Comparison of ENCODE assay signal across 27 mouse cellular contexts in genomic region chr12:88854039-88854438, GRCm38 (mm10).
DNase-seq lines count a peak whose midpoint lies in the region; ATAC-seq and TF ChIP-seq lines count a peak whose summit lies in the region.
"Had no signal": no experiment of that assay in that cellular context is flagged by ENCODE, and none has a peak within 500 bp of the region (broad histone marks: within the 10 kb centered on the region; RNA-seq: fewer than 3 reads in every experiment).

No protein-coding gene starts in this region.

- H3K4me3 ChIP-seq in forebrain, embryonic 12.5 days (replicated peaks), result no peak overlapping the region
- H3K4me3 ChIP-seq in forebrain, postnatal 0 days (ENCODE audit: low read depth, low read length), result no peak overlapping the region
- H3K4me3 ChIP-seq in hindbrain, postnatal 0 days (ENCODE audit: low read length), result no peak overlapping the region
- no peak overlapping the region for H3K4me3 ChIP-seq in hindbrain, embryonic 11.5 days (ENCODE audit: low read depth, low read length)
- no peak overlapping the region for H3K4me3 ChIP-seq in lung, embryonic 14.5 days (ENCODE audit: low read depth, low read length)
- no peak overlapping the region for H3K4me3 ChIP-seq in lung, postnatal 0 days (ENCODE audit: low read depth, low read length)
- H3K4me3 ChIP-seq in forebrain, embryonic 15.5 days, result no peak overlapping the region
- H3K4me3 ChIP-seq: embryonic facial prominence, embryonic 12.5 days; heart, embryonic 13.5 days; hindbrain, embryonic 12.5 days; limb, embryonic 13.5 days; liver, embryonic 12.5 days; midbrain, embryonic 13.5 days; myocyte; neural tube, embryonic 12.5 days had no signal

- H3K4me1 ChIP-seq in forebrain, embryonic 12.5 days, result peaks cover 13% of the 10 kb centered on the region
- 0 out of 2 replicates have a peak, but pooled peaks cover 5% of the 10 kb centered on the region for H3K4me1 ChIP-seq in forebrain, postnatal 0 days (ENCODE audit: insufficient read depth)
- no peaks in the 10 kb centered on the region for H3K4me1 ChIP-seq in hindbrain, postnatal 0 days (ENCODE audit: insufficient read depth, low read length)
- H3K4me1 ChIP-seq in hindbrain, embryonic 11.5 days (replicated peaks; ENCODE audit: control insufficient read depth, insufficient read depth, low read length), result no peaks in the 10 kb centered on the region
- H3K4me1 ChIP-seq in lung, embryonic 14.5 days (ENCODE audit: insufficient read depth), result no peaks in the 10 kb centered on the region
- H3K4me1 ChIP-seq in lung, postnatal 0 days (ENCODE audit: insufficient read depth, low read depth, low read length), result no peaks in the 10 kb centered on the region
- H3K4me1 ChIP-seq in forebrain, embryonic 15.5 days, result peaks cover 33% of the 10 kb centered on the region
- H3K4me1 ChIP-seq: embryonic facial prominence, embryonic 12.5 days; heart, embryonic 13.5 days; limb, embryonic 13.5 days; liver, embryonic 12.5 days had no signal

- no peak for TF ChIP-seq EP300 in lung, postnatal 0 days (IDR thresholded peaks at IDR 0.05)

- no peak for DNase-seq in forebrain, postnatal 0 days
- peak; percentile 59 for DNase-seq in hindbrain, postnatal 0 days (ENCODE audit: low spot score)
- DNase-seq in hindbrain, embryonic 11.5 days (ENCODE audit: low spot score), result no peak
- peak; percentile 77 for DNase-seq in lung, embryonic 14.5 days
- DNase-seq in lung, postnatal 0 days (ENCODE audit: low spot score), result no peak
- DNase-seq in right cerebral cortex, postnatal 25 days, result no peak
- DNase-seq: adrenal gland, postnatal 14 days; cerebellum, adult 18-20 months; cerebellum, postnatal 36 days; gastrocnemius, postnatal 10 days; heart, postnatal 10 days; kidney, adult 18-20 months; layer of hippocampus, adult 9-11 months; liver, postnatal 0 days; lung, postnatal 10 days had no signal

- 64% methylated on average over 4 of the region's 4 CpGs for WGBS in forebrain, embryonic 12.5 days
- 52% methylated on average over 4 of the region's 4 CpGs for WGBS in forebrain, postnatal 0 days
- WGBS in hindbrain, postnatal 0 days, result 49% methylated on average over 4 of the region's 4 CpGs
- 91% methylated on average over 4 of the region's 4 CpGs for WGBS in hindbrain, embryonic 11.5 days
- WGBS in lung, embryonic 14.5 days, result 54% methylated on average over 4 of the region's 4 CpGs
- 68% methylated on average over 4 of the region's 4 CpGs for WGBS in lung, postnatal 0 days
- 38% methylated on average over 4 of the region's 4 CpGs for WGBS in forebrain, embryonic 15.5 days

- H3K9ac ChIP-seq in forebrain, embryonic 12.5 days, result no peak overlapping the region
- no peak overlapping the region for H3K9ac ChIP-seq in forebrain, postnatal 0 days
- no peak overlapping the region for H3K9ac ChIP-seq in hindbrain, postnatal 0 days (replicated peaks; ENCODE audit: low read length)
- H3K9ac ChIP-seq in hindbrain, embryonic 11.5 days (ENCODE audit: low read depth, low read length), result no peak overlapping the region
- no peak overlapping the region for H3K9ac ChIP-seq in lung, embryonic 14.5 days
- no peak overlapping the region for H3K9ac ChIP-seq in lung, postnatal 0 days (replicated peaks; ENCODE audit: low read depth)
- no peak overlapping the region for H3K9ac ChIP-seq in forebrain, embryonic 15.5 days (replicated peaks)
- H3K9ac ChIP-seq: embryonic facial prominence, embryonic 12.5 days; heart, embryonic 13.5 days; hindbrain, embryonic 12.5 days; limb, embryonic 13.5 days; liver, embryonic 12.5 days; liver, postnatal 0 days; midbrain, embryonic 13.5 days; neural tube, embryonic 12.5 days had no signal

- 0 out of 2 replicates have a peak, but pooled peaks have one; percentile 36 for ATAC-seq in forebrain, embryonic 12.5 days (ENCODE audit: low FRiP score)
- ATAC-seq in forebrain, postnatal 0 days, result no peak
- 0 out of 2 replicates have a peak, but pooled peaks have one; percentile 51 for ATAC-seq in hindbrain, postnatal 0 days
- ATAC-seq in hindbrain, embryonic 11.5 days (ENCODE audit: low FRiP score), result no peak
- no peak for ATAC-seq in lung, embryonic 14.5 days (ENCODE audit: insufficient read depth)
- ATAC-seq in lung, postnatal 0 days, result no peak
- no peak for ATAC-seq in forebrain, embryonic 15.5 days (replicated peaks)
- ATAC-seq: CD4-positive, CD25-positive, alpha-beta regulatory T cell, adult 4 months; liver, embryonic 12.5 days; liver, postnatal 0 days; midbrain, embryonic 13.5 days had no signal

- no peaks in the 10 kb centered on the region for H3K27me3 ChIP-seq in forebrain, embryonic 12.5 days
- no peaks in the 10 kb centered on the region for H3K27me3 ChIP-seq in forebrain, postnatal 0 days (ENCODE audit: insufficient read depth, low read length)
- no peaks in the 10 kb centered on the region for H3K27me3 ChIP-seq in hindbrain, postnatal 0 days (ENCODE audit: insufficient read depth, low read length)
- no peaks in the 10 kb centered on the region for H3K27me3 ChIP-seq in hindbrain, embryonic 11.5 days (ENCODE audit: control insufficient read depth, insufficient read depth, low read length)
- H3K27me3 ChIP-seq in lung, embryonic 14.5 days (ENCODE audit: insufficient read depth, low read length), result no peaks in the 10 kb centered on the region
- no peaks in the 10 kb centered on the region for H3K27me3 ChIP-seq in lung, postnatal 0 days (replicated peaks; ENCODE audit: insufficient read depth, low read length)
- no peaks in the 10 kb centered on the region for H3K27me3 ChIP-seq in forebrain, embryonic 15.5 days
- H3K27me3 ChIP-seq: embryonic facial prominence, embryonic 12.5 days; heart, embryonic 13.5 days; hindbrain, embryonic 12.5 days; limb, embryonic 13.5 days; liver, embryonic 12.5 days; midbrain, embryonic 13.5 days; neural tube, embryonic 12.5 days had no signal

- no peak overlapping the region for H3K4me2 ChIP-seq in forebrain, embryonic 12.5 days
- no peak overlapping the region for H3K4me2 ChIP-seq in forebrain, postnatal 0 days (ENCODE audit: low read depth)
- H3K4me2 ChIP-seq in hindbrain, postnatal 0 days (ENCODE audit: low read depth, low read length), result no peak overlapping the region
- no peak overlapping the region for H3K4me2 ChIP-seq in hindbrain, embryonic 11.5 days (replicated peaks; ENCODE audit: low read depth, low read length)
- H3K4me2 ChIP-seq in lung, embryonic 14.5 days, result no peak overlapping the region
- H3K4me2 ChIP-seq in lung, postnatal 0 days (replicated peaks; ENCODE audit: low read depth, low read length), result no peak overlapping the region
- no peak overlapping the region for H3K4me2 ChIP-seq in forebrain, embryonic 15.5 days (replicated peaks)
- H3K4me2 ChIP-seq: embryonic facial prominence, embryonic 12.5 days; heart, embryonic 13.5 days; hindbrain, embryonic 12.5 days; limb, embryonic 13.5 days; liver, embryonic 12.5 days; midbrain, embryonic 13.5 days; neural tube, embryonic 12.5 days had no signal

- no peaks in the 10 kb centered on the region for H3K36me3 ChIP-seq in forebrain, embryonic 12.5 days (replicated peaks)
- no peaks in the 10 kb centered on the region for H3K36me3 ChIP-seq in forebrain, postnatal 0 days (ENCODE audit: insufficient read depth)
- no peaks in the 10 kb centered on the region for H3K36me3 ChIP-seq in hindbrain, postnatal 0 days (ENCODE audit: insufficient read depth, low read length)
- no peaks in the 10 kb centered on the region for H3K36me3 ChIP-seq in hindbrain, embryonic 11.5 days (ENCODE audit: control insufficient read depth, insufficient read depth, low read length)
- no peaks in the 10 kb centered on the region for H3K36me3 ChIP-seq in lung, embryonic 14.5 days (ENCODE audit: insufficient read depth)
- no peaks in the 10 kb centered on the region for H3K36me3 ChIP-seq in lung, postnatal 0 days (ENCODE audit: insufficient read depth, low read length)
- no peaks in the 10 kb centered on the region for H3K36me3 ChIP-seq in forebrain, embryonic 15.5 days
- H3K36me3 ChIP-seq: embryonic facial prominence, embryonic 12.5 days; heart, embryonic 13.5 days; hindbrain, embryonic 12.5 days; limb, embryonic 13.5 days; liver, embryonic 12.5 days; midbrain, embryonic 13.5 days; neural tube, embryonic 12.5 days had no signal

- no peaks in the 10 kb centered on the region for H3K9me3 ChIP-seq in forebrain, embryonic 12.5 days
- no peaks in the 10 kb centered on the region for H3K9me3 ChIP-seq in forebrain, postnatal 0 days (ENCODE audit: low read length)
- no peaks in the 10 kb centered on the region for H3K9me3 ChIP-seq in hindbrain, postnatal 0 days (ENCODE audit: low read length)
- H3K9me3 ChIP-seq in hindbrain, embryonic 11.5 days (ENCODE audit: control insufficient read depth, low read length), result no peaks in the 10 kb centered on the region
- no peaks in the 10 kb centered on the region for H3K9me3 ChIP-seq in lung, embryonic 14.5 days (ENCODE audit: low read depth, low read length)
- no peaks in the 10 kb centered on the region for H3K9me3 ChIP-seq in lung, postnatal 0 days (ENCODE audit: low read length)
- H3K9me3 ChIP-seq in forebrain, embryonic 15.5 days, result no peaks in the 10 kb centered on the region
- H3K9me3 ChIP-seq: embryonic facial prominence, embryonic 12.5 days; heart, embryonic 13.5 days; hindbrain, embryonic 12.5 days; limb, embryonic 13.5 days; liver, embryonic 12.5 days; midbrain, embryonic 13.5 days; neural tube, embryonic 12.5 days had no signal

- H3K27ac ChIP-seq in forebrain, embryonic 12.5 days, result no peak overlapping the region
- no peak overlapping the region for H3K27ac ChIP-seq in forebrain, postnatal 0 days (ENCODE audit: low read depth, low read length)
- no peak overlapping the region for H3K27ac ChIP-seq in hindbrain, postnatal 0 days
- H3K27ac ChIP-seq in hindbrain, embryonic 11.5 days (ENCODE audit: low read depth, low read length), result no peak overlapping the region
- no peak overlapping the region for H3K27ac ChIP-seq in lung, embryonic 14.5 days (ENCODE audit: low read depth)
- H3K27ac ChIP-seq in lung, postnatal 0 days (ENCODE audit: low read length), result no peak overlapping the region
- H3K27ac ChIP-seq in forebrain, embryonic 15.5 days (replicated peaks), result 0 out of 2 replicates have a peak overlapping the region, but pooled peaks have one; percentile 11
- H3K27ac ChIP-seq: embryonic facial prominence, embryonic 12.5 days; heart, embryonic 13.5 days; hindbrain, embryonic 12.5 days; limb, embryonic 13.5 days; liver, embryonic 12.5 days; macrophage; midbrain, embryonic 13.5 days; neural tube, embryonic 12.5 days had no signal

- no peak for TF ChIP-seq CTCF in forebrain, postnatal 0 days (IDR thresholded peaks at IDR 0.05; ENCODE audit: low read depth)
- no peak for TF ChIP-seq CTCF in hindbrain, postnatal 0 days (IDR thresholded peaks at IDR 0.05; ENCODE audit: low read depth)
- TF ChIP-seq CTCF in lung, embryonic 14.5 days (IDR thresholded peaks at IDR 0.05; ENCODE audit: low read depth), result no peak
- TF ChIP-seq CTCF in lung, postnatal 0 days (IDR thresholded peaks at IDR 0.05), result no peak

Comparison
In these comparisons a context has a peak if more than half of its experiments do, and no peak if none do; other contexts are left out.
1. ATAC-seq: peak in forebrain, embryonic 12.5 days (single experiment) and hindbrain, postnatal 0 days (single experiment); none in forebrain, postnatal 0 days (single experiment), hindbrain, embryonic 11.5 days (single experiment), lung, embryonic 14.5 days (single experiment), lung, postnatal 0 days (single experiment) and forebrain, embryonic 15.5 days (single experiment).
2. DNase-seq: peak in hindbrain, postnatal 0 days (single experiment) and lung, embryonic 14.5 days (single experiment); none in forebrain, postnatal 0 days (single experiment), hindbrain, embryonic 11.5 days (single experiment), lung, postnatal 0 days (single experiment) and right cerebral cortex, postnatal 25 days (single experiment).